Mouse (Mus musculus) frontal cortex, postnatal 25 days (tissue): ENCODE data around the gene Fzr1.

Source experiments
- DNase-seq, 2 experiments: peaks; one replicate each; pipeline ENCODE4 v3.0.0; 2022; ENCODE audit warnings: low spot score in 2 of 2

Gene Fzr1

GRCm38 (mm10) chr10:81402227-81402765, 24.0 kb upstream of the Fzr1 start:
- DNase-seq, result no peak

GRCm38 (mm10) chr10:81401521-81402226, 23.4 kb upstream of the Fzr1 start:
- DNase-seq, result no peak

GRCm38 (mm10) chr10:81401205-81401520, 22.8 kb upstream of the Fzr1 start:
- no peak for DNase-seq

- no peak for DNase-seq
Measured at GRCm38 (mm10) chr10:81400371-81401204, 22.3 kb upstream of the Fzr1 start.

GRCm38 (mm10) chr10:81399798-81400308, 21.5 kb upstream of the Fzr1 start:
- DNase-seq, result no peak

GRCm38 (mm10) chr10:81399296-81399695, 21.0 kb upstream of the Fzr1 start:
- DNase-seq, result no peak

GRCm38 (mm10) chr10:81396749-81397148, 18.4 kb upstream of the Fzr1 start:
- DNase-seq, result no peak

GRCm38 (mm10) chr10:81395865-81396264, 17.5 kb upstream of the Fzr1 start:
- no peak for DNase-seq

GRCm38 (mm10) chr10:81395127-81395526, 16.8 kb upstream of the Fzr1 start:
- peak; percentile 65 to 74 for DNase-seq

GRCm38 (mm10) chr10:81393456-81394063, 15.2 kb upstream of the Fzr1 start:
- no peak for DNase-seq

- no peak for DNase-seq
Measured at GRCm38 (mm10) chr10:81392781-81393185, 14.5 kb upstream of the Fzr1 start, which contains the start of gene Smim24. Smim24 (plus strand) TSS chr10:81393051.

- no peak for DNase-seq
Measured at GRCm38 (mm10) chr10:81392270-81392669, 14.0 kb upstream of the Fzr1 start.

GRCm38 (mm10) chr10:81390678-81390965, 12.3 kb upstream of the Fzr1 start:
- DNase-seq, result no peak

- peak in 1 of 2 experiments; percentile 75 for DNase-seq
Measured at GRCm38 (mm10) chr10:81389801-81390677, 11.7 kb upstream of the Fzr1 start.

- no peak for DNase-seq
Measured at GRCm38 (mm10) chr10:81389373-81389772, 11.1 kb upstream of the Fzr1 start.

GRCm38 (mm10) chr10:81388505-81389055, 10.3 kb upstream of the Fzr1 start, which contains the start of gene Gm48552:
Gm48552 (plus strand) TSS chr10:81389005.
- DNase-seq, result no peak

- no peak for DNase-seq
Measured at GRCm38 (mm10) chr10:81387716-81388115, 9.4 kb upstream of the Fzr1 start.

- DNase-seq, result no peak
Measured at GRCm38 (mm10) chr10:81385603-81386306, 7.4 kb upstream of the Fzr1 start.

GRCm38 (mm10) chr10:81384605-81384982, 6.3 kb upstream of the Fzr1 start:
- DNase-seq, result no peak
